Mouse (Mus musculus) megakaryocyte progenitor cell, adult 5-6 weeks (primary cell): Measurements from ENCODE around the gene Calr3. TPM values are rescaled to one million over a fixed set of nuclear protein-coding genes. Genes with fewer than 3 reads are reported as not detected.

Experiments
- ATAC-seq: replicated peaks from 2 replicates; pipeline ENCODE4 v1.8.0; 2016; ENCODE audit warnings: mild to moderate bottlenecking, moderate TSS enrichment, inconsistent platforms; ENCODE audit not compliant: poor library complexity
- total RNA-seq, 2 experiments: library from RNA; stranded (forward) in 1 of 2; stranded (reverse) in 1 of 2; fragments of 157-497, 149-512 nt in 1 of 2; fragments of 200-1000 nt in 1 of 2; gene quantifications; 2 replicates each; pipeline versions ENCODE4 v1.2.3 to v1.2.4; 2015 to 2017

The Calr3 gene
- total RNA-seq (2015) (2.2 TPM in 2 replicates), total RNA-seq (2017) (2.9 TPM in 2 replicates)

DNA sequence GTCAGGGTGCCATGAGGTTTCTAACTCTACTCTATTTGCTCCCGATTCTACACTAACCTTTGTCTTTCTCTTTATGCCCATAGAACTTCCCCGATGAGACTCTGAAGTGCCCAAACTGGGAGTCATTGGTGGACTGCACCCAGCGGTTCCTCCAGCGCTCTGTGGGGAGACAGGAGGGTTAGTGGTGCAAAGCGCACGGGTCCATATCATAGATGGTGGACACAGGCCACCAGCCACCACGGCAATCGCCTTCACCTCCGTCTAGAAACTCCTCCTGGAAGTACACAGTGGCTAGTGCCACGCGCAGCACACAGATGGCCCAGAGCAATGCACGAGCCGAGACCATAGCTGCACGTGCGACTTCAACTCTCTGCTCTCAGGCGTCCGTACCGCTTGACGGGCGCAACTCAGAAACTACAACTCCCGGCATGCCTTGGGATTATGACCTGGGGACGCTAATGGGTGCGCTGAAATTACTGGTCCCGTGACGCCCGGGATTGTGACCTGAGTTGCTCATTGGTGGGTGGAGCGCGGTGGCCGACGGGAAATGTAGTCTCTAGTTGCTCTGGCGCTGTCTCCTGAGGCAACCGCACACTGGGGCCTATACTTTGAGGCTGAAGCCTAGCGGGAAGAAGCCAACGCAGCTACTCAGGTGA, at the start of gene Calr3, which contains the start of gene 1700030K09Rik:
Calr3 (minus strand) TSS at position 533 of the 656 bp plus-strand sequence.
1700030K09Rik (plus strand) TSS at position 543 of the 656 bp plus-strand sequence.
- peak; percentile 99 for ATAC-seq

DNA sequence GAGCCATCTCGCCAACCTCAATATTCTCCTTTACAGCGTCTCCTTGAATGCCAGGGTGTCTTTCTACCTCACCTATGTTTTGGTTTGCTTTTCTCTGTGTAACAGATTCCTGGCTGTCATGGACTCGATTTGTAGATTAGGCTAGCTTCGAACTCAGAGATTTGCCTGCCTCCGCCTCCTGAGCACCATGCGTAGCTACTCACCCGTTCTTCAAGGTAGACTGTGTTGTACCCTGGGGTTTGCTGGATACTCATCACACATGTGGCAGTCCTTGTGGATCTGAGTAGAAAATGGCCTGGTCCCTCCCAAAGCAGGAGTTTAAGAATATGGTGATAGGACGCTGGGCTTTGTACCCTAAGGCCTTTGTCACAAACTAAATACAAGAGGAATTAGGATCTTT, 49.7 kb upstream of the Calr3 start:
- no peak for ATAC-seq

DNA sequence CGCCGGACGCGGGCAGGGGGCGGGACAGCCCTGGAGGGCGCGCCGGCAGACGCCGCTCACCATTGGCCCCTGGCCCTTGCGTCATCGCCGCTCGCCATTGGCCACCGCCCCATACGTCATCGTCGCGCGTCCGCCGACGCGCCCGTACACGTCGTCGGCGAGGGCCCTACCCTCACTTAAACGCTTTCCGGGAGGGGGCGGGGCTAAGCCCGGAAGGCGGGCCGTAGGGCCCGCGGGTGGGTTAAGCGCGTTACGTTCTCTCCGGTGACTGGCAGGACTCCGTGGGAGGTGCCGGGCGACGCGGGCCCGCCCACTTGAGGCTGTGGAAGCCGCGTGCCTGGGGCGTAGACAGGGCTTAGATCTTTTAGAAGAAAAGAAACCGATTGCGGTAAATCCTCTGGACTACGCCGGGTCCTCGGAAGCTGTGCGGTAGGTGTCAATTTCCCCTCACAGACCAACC, 49.0 kb upstream of the Calr3 start:
- ATAC-seq = peak; percentile 88

DNA sequence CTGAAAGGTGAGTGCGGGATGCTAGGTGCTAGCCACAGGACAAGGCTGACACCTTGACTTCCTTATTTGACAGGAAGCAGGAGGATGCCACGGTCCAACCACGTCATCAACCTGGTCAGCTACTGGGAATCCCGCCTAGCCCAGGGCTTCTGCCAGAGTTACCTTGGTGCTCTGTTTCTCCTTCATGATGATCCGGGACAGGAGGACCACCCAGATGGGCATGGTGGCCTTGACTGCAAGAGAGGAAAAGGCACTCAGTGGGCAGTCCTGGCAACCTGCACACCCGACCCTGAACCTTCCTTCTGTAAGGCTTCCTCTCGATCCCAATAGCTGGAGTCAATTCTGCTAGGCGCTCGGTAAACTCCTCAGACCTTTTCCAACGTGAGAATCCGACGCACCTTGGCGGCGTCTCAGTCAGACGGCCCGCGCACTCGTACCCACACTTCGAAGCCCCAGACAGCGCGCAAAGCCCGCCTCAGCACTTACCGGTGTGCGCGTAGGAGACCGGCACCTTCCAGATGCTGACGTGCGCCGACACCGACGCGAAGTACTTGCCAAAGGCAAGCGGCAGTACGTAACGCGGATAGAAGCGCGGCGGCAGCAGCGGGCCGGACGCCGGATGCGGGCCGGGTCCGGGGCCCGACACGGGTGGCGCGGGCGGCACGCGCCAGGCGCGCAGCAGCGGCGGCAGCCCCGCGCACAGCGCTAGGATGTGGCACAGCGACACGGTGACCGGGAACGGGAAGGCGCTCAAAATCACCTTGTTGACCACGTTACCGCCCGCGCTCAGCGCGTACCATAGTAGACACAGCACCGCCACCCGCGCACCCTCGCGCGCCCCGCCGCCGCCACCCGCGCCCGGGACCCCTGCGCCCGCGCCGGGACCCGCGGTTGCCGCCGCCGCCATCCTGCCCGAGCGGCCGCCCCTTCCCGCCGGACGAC, 48.3 kb upstream of the Calr3 start, which contains the start of gene Slc35e1:
Slc35e1 (minus strand) TSS at position 935 of the 942 bp plus-strand sequence.
- ATAC-seq = peak; percentile 26

DNA sequence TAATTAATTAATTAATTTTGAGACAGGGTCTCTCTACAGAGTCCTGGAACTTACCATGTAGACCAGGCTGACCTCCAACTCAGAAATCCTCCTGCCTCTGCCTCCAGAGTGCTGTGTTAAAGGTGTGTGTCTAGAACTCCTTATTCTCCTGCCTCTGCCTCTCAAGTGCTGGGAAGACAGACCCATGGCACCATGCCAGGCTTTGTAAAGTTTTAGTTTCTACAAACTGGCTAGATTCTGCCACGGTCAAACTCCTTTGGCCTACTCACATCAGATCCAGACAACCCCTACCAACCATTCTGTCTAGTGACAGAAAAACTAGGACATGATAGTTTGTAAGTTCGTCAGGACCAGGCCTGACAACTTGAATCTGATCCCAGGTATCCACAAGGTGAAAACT, 47.3 kb upstream of the Calr3 start:
- no peak for ATAC-seq

DNA sequence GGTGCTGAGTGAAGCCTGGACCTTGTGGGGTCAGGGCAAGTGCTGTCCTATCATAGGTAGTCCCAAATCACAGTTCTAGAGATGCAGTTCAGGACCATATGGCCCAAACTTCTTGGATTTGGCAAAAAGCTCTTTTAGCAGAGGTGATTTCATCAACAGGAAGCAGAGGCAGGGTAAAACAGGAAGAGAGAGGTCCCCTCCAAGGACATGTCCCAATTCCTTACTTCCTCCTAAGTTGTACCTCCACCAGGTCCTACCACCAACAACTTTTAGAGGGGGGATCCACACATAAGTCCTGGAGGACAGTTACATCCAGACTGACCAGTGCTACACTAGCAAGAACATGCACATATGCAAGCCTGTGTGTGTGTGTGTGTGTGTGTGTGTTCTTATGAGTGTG, 43.3 kb upstream of the Calr3 start:
- ATAC-seq = peak; percentile 47

DNA sequence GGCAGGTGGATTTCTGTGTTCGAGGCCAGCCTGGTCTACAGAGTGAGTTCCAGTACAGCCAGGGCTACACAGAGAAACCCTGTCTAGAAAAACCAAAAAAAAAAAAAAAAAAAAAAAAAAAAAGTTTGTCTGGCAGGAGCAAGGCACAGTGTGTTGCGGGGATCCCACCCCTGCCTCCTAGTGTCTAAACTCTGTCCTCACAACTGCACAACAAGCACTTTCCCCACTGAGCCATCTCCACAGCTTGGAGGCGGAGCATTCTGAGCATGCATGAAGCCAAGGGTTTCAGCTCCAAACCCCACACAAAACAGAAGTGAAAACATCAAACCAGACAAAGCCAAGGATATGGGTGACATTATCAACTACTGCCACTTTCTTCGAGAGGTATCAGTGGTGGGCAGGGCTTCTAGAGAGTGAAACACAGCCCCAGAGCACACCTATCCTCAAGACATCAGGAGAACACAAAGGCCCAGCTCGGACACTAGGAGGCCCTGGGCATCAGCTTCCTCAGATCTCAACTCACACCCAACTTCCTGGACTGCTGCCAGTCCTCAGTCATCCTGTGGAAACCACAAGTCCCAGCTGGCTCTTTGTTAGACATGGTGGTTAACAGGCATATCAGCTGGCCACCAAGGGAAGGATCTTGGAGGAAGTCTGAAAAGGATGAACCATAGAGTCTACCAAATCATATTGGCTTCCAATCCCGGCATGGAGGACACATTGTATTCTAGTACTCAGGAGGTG, 42.0 kb upstream of the Calr3 start:
- peak; percentile 84 for ATAC-seq

DNA sequence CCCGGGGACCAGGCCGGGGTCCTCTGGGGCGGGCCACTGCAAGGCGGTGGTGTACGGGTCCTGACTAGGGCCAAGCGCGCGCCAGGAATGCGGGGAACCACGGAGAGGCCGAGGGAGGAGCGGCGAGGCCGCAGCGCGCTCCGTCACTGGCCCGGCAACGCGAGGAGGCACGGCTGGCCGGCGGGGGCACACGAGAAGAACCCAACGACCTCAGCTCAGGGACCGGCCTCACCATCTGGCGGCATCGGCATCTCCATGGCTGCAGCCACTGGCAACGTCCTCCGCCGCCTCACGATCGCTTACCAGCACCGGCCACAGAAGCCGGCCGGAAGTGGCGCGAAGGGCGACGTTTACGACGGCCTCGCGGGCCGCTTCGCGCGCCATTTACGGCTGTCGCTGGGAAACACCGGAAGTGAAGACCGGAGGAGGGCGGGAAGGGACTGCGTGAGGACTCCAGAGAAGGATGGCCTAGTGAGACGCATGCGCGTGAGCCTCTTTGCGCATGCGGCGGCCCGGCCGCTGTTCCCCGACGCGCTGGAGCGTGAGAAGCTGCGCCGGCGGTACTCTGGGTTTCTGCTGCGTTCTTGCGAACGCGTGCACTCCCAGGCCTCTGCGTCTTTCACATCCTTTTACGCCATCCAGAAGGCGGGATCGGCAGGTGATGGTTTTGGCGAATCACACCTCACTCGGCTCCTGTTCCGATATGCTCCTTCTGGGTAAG, 31.3 kb upstream of the Calr3 start, which contains the start of gene Cherp:
Cherp (minus strand) TSS at position 401 of the 721 bp plus-strand sequence.
- peak; percentile 92 for ATAC-seq

DNA sequence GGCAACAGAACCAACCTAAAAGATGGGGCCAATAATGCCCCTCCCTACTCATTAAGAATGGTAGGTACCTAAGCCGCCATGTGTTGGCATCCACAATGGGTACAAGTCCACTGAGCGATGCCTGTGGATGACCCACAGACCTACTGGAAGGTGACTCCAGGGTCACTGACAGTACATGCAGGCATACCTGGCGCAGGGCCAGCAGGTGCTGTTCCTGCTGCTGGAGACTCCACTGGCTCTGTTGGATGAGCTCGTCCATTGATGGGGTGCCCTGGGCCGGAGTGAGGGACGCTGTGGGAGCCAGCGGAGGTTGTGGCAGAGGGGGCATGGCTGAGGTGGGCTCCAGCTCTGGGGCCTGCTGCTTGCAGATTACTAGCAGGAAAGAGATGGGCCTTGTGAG, 27.0 kb upstream of the Calr3 start:
- ATAC-seq = no peak

DNA sequence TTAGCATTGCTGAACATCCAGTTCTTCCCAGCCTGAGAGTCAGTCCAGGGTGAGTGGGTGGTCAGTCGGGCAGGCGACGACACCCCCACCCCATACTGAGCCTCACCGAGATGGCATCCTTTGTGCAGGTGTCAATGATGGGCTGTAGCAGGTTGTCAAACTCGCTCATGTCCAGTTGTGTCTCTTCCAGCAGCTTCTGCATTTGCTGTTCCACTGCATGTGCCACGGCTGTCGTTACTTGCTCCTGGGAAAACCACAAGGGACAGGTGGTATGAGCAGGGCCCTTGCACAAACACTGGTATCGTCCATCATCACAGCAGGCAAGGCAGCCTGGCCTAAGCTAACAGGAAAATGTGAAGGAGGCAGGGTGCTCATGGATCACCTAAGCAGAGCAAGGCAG, 26.3 kb upstream of the Calr3 start:
- ATAC-seq = no peak

DNA sequence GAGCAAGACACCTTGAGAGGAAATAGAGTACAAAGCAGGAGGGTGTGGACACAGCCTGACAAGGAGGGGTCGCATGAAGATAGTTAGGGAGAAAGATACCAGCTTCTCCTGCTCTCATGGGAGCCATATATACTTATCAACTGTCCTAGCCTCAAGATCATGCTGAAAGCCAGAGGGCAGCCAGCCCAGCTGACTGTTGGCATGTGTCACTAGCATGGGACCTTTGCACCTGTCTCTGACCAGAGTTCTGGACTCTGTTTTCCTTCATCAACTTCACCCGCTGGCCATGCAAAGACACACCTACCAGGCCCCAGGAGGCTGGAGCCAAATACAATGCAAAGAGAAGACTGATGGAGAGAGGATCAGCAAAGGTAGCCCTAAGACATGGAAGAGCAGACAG, 25.6 kb upstream of the Calr3 start:
- ATAC-seq = no peak

DNA sequence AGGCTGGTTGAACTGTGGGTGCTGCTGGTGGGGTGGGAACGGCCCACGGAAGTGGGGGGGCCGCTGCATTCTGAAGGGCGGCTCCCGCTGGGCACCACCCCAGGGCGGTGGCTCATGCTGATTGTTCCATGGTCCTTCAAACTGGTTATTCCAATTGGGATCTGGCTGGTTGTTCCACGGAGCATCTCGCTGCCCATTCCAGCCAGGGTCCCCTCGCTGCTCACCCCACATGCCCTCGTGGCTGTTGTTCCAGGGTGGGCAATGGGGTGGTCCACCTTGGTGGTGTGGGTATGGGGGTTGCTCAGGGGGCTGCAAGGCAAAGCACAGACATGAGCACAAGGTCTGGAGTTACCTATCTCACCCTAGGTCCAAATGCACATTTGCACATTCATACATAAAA, 20.5 kb upstream of the Calr3 start:
- ATAC-seq = no peak

DNA sequence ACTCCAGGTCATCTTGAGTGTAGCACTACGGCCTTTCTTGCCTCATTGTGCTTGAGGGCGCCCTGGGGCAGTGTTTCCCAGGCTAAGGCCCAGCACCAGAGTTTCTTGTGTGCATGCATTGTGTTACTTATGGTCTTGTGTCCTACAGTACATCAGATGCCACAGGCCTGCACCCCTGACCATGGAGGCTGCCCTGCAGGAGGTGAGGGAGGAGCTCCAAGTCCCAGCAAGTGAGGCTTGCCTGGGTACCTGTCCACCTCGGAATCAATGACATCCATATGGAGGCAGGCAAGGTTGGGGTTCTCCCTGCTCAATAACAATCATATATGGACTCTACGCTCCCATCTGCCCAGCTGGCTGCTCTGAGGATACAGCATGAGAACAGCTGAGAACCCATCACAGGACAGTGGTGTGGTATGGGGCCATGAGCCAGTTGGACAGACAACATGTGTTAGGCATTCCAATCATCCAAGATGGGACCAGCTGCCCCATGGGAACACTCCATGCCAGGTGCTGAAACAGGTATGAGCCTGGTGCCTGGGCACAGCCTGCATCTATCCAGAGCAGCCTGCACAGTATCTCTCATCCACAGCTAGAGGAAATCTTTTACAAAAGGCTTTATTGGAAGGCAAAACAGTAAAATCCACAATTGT, 16.3 kb upstream of the Calr3 start:
- ATAC-seq = no peak

DNA sequence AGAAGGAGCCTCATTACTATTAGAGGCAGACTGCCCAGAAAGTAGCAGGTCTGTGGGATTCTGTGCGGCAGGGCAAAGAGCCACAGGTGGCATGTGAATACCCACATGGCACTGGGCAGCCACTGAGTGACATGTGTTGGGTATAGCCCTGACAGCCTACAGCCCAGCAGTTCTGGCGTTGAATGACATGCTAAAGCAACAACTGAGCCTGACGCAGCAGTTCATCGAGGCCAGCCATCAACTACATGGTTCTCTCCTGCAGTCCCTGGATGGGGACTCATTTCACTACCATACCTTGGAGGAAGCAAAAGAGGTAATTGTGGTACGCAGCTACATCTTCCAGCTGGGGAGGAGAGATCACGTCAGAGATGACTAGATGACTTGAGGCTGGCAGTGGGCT, 14.8 kb upstream of the Calr3 start:
- no peak for ATAC-seq

DNA sequence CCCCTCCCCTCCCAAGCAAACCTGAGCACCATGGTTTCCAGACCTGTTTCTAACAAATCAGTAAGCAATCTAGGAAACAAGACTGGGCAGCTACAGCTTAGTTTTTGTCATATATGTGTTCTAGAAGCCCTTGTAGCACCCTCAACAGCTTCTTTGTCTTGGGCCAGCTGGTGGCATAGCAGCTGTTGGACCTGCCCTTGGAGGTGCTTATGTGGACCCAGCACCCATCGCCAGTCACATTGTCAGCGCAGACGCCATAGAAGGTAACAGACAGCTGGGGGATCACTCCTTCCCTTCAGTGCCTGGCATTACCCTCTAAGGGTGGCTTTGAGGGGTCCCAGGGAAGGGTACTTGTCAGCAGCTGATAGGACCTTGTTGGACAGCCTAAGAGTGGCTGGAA, 14.1 kb upstream of the Calr3 start:
- ATAC-seq = no peak

DNA sequence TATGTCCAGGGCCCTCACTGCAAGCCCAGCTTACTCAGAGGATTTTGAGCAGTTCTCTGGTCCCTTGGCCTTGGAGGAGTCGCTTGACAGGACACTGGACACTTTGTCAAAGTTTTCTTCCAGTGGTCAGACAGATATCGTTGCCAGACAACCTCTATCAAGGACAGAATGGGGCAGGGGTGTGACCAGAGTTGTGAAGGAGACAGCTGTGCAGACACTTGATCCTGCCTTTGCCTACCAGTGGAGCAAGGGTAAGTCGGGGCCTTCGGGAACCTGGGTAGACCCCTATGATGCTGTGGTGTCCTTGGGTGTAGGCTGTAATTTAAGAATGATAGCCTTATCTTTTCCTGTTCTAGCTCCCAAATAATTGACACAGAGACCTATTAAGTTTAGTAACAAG, 11.6 kb upstream of the Calr3 start:
- ATAC-seq = no peak

DNA sequence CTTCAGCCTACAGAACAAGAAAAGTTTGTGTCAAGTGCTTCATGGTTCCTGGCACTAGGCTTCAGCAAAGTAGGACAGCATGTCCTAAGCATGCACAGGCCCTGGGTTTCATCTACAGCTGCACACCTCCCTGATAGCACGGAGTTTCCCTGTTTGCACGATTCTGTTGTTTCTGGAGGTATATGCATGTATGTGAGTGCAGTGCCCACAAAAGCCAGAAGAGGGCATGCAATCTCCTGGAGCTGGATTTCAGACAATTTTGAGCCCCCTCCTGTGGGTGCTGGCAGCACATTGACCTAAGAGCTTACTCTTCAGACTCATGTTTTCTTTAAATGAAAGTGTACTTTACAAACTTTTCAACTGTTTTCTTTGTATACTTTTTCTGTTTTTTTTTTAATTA, 10.2 kb upstream of the Calr3 start:
- ATAC-seq = no peak

DNA sequence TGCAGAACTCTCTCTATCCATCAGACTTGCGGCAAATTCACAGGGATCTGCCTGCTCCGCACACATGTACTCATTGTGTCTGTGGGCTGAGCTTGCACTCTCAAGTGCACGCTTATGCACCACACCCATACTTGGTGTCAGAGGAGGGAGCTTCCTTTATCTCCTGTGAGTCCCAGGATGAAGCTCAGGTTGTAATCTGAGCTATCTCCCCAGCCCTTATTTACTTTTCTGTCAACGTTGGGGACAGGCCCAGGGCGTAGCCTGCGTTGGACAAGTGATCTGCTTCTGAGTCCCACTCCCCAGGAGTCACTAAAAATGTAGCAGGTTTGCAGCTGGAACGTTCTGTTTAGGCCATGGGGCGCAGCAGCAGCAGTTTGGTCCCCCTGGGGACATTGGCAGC, 7.8 kb upstream of the Calr3 start:
- ATAC-seq = peak; percentile 52

DNA sequence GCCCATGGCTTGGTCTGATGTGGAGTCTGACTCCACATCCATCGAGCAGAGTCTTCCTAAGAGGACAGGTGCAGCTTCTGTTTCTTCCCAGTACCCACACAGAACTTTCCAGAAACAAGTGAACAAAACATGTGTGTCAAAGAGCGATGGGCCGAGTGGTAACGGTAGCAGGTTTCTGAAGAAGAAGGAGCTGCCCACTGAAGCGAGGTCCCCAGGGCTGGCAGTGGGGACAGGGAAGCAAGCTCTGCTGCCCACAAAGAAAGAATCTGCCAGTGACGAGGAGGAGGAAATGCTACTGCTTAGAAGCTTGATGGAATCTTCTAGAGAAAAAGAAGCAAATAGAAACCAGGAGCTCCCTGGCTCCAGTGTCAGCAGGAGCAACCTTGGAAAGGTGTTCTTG, 1.4 kb upstream of the Calr3 start:
- ATAC-seq = no peak

DNA sequence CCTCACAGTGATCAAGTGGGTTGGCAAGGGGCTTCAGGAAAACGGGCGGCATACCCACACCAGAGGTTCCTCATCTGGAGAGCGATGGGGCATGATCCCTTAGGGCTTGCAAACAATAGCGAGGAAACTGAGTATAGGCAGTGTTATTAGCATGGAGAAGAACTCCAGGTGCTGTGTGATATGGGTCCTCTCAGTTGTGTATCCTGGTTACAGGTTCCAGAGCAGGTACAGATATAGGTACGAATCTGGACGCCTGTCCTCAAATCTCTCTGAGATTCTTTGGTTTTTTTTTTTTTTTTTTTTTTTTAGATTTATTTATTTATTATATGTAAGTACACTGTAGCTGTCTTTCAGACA, 302 bp upstream of the Calr3 start:
- no peak for ATAC-seq
